Mouse (Mus musculus): ENCODE results near the gene Smo.

- TF ChIP-seq GATA1 (IDR thresholded peaks at IDR 0.05; ENCODE audit: borderline replicate concordance, low read length), result no peak
- TF ChIP-seq FLI1 (IDR thresholded peaks at IDR 0.05; ENCODE audit: low read length), result no peak
These were observed 18.5 kb upstream of the Smo start for GRCm38 (mm10) chr6:29716624-29717365.
